Mouse (Mus musculus): Measurements from ENCODE around the gene Zmiz1.

DNA sequence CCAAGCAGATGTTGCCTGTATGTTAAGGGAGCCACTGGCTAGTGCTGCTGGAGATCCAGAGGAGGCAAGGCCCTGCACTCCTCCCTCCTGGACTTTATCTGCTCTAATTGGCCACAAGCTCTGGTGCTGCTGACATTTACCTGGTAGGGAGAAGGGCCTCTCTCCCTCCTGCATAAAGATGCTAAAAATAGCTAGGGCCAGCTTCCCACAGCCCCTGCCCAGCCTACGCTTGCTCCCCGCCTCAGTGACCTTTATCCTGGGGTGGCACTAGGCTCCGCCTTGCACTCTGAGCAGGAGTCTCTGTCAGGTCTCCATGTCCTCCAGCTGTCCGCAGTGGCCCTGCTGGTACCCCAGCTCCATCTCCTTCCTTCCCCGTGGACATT lies 49.8 kb downstream of the Zmiz1 start:
- TF ChIP-seq RCOR1 (conservative IDR thresholded peaks at IDR 0.05; ENCODE audit: low read depth, low read length) (no peak), CTCF (conservative IDR thresholded peaks at IDR 0.05 in 1 of 2, IDR thresholded peaks at IDR 0.05 in 1 of 2; ENCODE audit: low read depth in 2 of 2, low read length in 2 of 2) (no peak)

Measured in CH12.LX (cell line).